Mouse (Mus musculus) heart, embryonic 12.5 days (tissue): Measurements from ENCODE around the gene Snapc5. TPM values are rescaled to one million over a fixed set of nuclear protein-coding genes. Genes with fewer than 3 reads are reported as not detected.
"Not testable (repeated sequence)": the region's sequence is repeated elsewhere in the genome, so short reads cannot be mapped to it uniquely, and the experiment has no call there.

Experiments
- ATAC-seq: fragments of 200-750 bp; cut with Nextera tagmentation; 2 replicates; pipeline ENCODE4 v1.8.0; 2017; ENCODE audit warnings: moderate TSS enrichment, moderate library complexity; ENCODE audit not compliant: insufficient number of reproducible peaks, low FRiP score
- H3K27ac ChIP-seq: fragments of 300-500 bp; sonication (generic); 2 replicates; pipeline ENCODE4 v1.5.1; 2016; ENCODE audit warnings: mild to moderate bottlenecking, moderate library complexity; ENCODE audit not compliant: poor library complexity, severe bottlenecking
- H3K27me3 ChIP-seq: fragments of 300-500 bp; sonication (generic); replicated peaks from 2 replicates; pipeline ENCODE4 v1.6.1; 2016; ENCODE audit warnings: mild to moderate bottlenecking, moderate library complexity
- H3K36me3 ChIP-seq: fragments of 300-500 bp; sonication (generic); 2 replicates; pipeline ENCODE4 v1.6.1; 2016; ENCODE audit warnings: mild to moderate bottlenecking, moderate library complexity
- H3K4me1 ChIP-seq: fragments of 300-500 bp; sonication (generic); replicated peaks from 2 replicates; pipeline ENCODE4 v1.6.1; 2016; ENCODE audit warnings: mild to moderate bottlenecking
- H3K4me2 ChIP-seq: fragments of 300-500 bp; sonication (generic); 2 replicates; pipeline ENCODE4 v1.6.1; 2016; ENCODE audit warnings: mild to moderate bottlenecking, moderate library complexity
- H3K4me3 ChIP-seq: fragments of 300-500 bp; sonication (generic); 2 replicates; pipeline ENCODE4 v1.5.1; 2016; ENCODE audit warnings: mild to moderate bottlenecking
- H3K9ac ChIP-seq: fragments of 300-500 bp; sonication (generic); 2 replicates; pipeline ENCODE4 v1.6.1; 2016; ENCODE audit warnings: mild to moderate bottlenecking, moderate library complexity
- H3K9me3 ChIP-seq: fragments of 300-500 bp; sonication (generic); replicated peaks from 2 replicates; pipeline ENCODE4 v1.6.1; 2016; ENCODE audit warnings: mild to moderate bottlenecking, moderate library complexity
- WGBS: fragments of 180-500 bp; shearing (Covaris S2); methylation state at CpG from one replicate; pipeline ENCODE4 v1.1.7; 2016; 5-methylcytosine and 5-hydroxymethylcytosine counted together
- polyA plus RNA-seq: library from polyadenylated mRNA; unstranded; fragments of >200 nt; fragmentation: Nextera tagmentation; extraction: Ambion mirVana; gene quantifications from 2 replicates; pipeline ENCODE4 v1.2.1, GENCODE M21; 2016

Gene Snapc5
- polyA plus RNA-seq, 1 experiment from 2014 or later, result 21.9 TPM

DNA sequence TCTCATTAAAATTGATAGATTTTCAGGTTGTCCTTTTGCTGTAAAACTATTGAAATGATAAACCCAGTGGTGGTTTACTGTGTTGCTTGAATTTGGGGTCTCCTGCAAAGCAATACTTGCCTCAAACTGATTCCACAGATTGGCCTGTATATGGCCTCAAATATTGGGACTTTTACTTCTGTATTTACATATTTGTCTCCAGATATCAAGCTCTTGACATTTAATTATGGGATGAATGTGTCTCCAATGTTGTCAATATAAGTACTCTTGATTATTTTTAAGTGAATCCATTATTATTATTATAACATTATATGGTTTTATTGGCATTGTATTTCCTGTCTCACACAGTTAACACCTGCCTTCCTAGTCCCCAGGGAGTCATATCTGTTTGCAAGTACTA lies 4.7 kb upstream of the Snapc5 start:
- peak overlapping the region; percentile 99 for H3K4me3 ChIP-seq
- peak overlapping the region; percentile 80 for H3K4me2 ChIP-seq
- ATAC-seq, result no peak
- H3K27me3 ChIP-seq, result no peaks in the 10 kb centered on the region
- H3K36me3 ChIP-seq, result peaks cover 41% of the 10 kb centered on the region
- peaks cover 20% of the 10 kb centered on the region for H3K4me1 ChIP-seq
- H3K9ac ChIP-seq, result peak overlapping the region; percentile 87
- H3K9me3 ChIP-seq, result no peaks in the 10 kb centered on the region
- H3K27ac ChIP-seq, result no peak overlapping the region

DNA sequence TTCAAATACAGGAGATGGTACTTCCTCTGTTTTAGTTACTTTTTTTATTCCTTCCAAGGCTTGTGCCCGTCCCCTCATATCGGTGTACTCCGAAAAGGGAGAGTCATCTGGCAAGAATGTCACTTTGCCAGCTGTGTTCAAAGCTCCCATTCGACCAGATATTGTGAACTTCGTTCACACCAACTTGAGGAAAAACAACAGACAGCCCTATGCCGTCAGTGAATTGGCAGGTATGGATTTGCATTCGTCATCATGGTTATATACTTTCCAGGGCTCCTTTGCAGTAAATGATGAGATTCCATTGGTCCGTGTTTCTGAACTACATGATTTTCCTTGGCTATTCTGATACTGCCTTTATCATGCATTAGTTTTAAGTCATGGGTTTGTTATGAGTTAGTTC lies 4.3 kb upstream of the Snapc5 start:
- no peak for ATAC-seq
- WGBS, result 57% methylated on average over 8 of the region's 8 CpGs
- peaks cover 21% of the 10 kb centered on the region for H3K4me1 ChIP-seq
- no peaks in the 10 kb centered on the region for H3K27me3 ChIP-seq
- H3K9ac ChIP-seq, result peak overlapping the region; percentile 47
- H3K4me3 ChIP-seq, result peak overlapping the region; percentile 23
- no peaks in the 10 kb centered on the region for H3K9me3 ChIP-seq
- peak overlapping the region; percentile 47 for H3K4me2 ChIP-seq
- no peak overlapping the region for H3K27ac ChIP-seq
- peaks cover 41% of the 10 kb centered on the region for H3K36me3 ChIP-seq

DNA sequence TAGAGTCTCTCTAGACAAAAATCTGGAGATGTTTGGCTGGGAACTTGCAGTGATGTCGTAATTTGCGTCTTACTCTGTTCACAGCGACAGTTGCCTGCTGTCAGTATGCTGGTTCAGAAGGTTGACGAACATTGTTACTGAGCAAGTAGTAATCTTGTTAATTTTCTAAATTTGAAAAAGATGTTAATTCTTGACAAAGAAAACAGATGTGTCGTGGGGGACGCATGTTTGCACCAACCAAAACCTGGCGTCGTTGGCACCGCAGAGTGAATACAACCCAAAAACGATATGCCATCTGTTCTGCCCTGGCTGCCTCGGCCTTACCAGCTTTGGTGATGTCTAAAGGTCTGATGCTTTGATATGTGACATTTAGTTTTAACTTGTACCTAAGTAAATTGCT lies 3.7 kb upstream of the Snapc5 start:
- Histone ChIP-seq H3K27me3 (no peaks in the 10 kb centered on the region), H3K9ac (no peak overlapping the region), H3K27ac (no peak overlapping the region), H3K9me3 (no peaks in the 10 kb centered on the region), H3K4me3 (no peak overlapping the region), H3K4me1 (peaks cover 26% of the 10 kb centered on the region), H3K4me2 (no peak overlapping the region), H3K36me3 (peaks cover 42% of the 10 kb centered on the region)
- WGBS, result 93% methylated on average over 11 of the region's 11 CpGs
- ATAC-seq, result no peak

DNA sequence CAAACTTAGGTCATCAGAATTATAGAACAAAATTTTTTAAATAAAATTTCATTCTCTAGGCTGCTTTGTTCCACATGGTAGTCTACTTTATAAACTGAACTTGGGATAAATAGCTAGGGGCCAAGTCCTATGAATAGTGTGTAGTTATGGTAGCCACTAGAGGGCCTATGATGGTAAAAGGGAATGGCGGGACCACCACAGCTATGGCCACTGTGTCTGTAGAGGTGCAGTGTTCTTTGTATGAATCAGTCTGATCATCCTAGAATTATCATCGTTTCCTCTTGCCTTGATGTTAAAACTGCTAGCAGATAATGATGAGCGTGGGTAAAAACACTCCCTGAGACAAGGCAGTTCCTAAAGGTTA lies 482 bp upstream of the Snapc5 start:
- ATAC-seq, result peak; percentile 44; the same call in 1 of the 2 replicates
- no peaks in the 10 kb centered on the region for H3K9me3 ChIP-seq
- peak overlapping the region; percentile 60 for H3K27ac ChIP-seq
- H3K4me3 ChIP-seq, result peak overlapping the region; percentile 72
- peaks cover 14% of the 10 kb centered on the region for H3K4me1 ChIP-seq
- 32% methylated on average over 3 of the region's 3 CpGs for WGBS
- H3K27me3 ChIP-seq, result no peaks in the 10 kb centered on the region
- peaks cover 65% of the 10 kb centered on the region for H3K36me3 ChIP-seq
- peak overlapping the region; percentile 68 for H3K4me2 ChIP-seq
- H3K9ac ChIP-seq, result peak overlapping the region; percentile 73; the same call in 1 of the 2 replicates

DNA sequence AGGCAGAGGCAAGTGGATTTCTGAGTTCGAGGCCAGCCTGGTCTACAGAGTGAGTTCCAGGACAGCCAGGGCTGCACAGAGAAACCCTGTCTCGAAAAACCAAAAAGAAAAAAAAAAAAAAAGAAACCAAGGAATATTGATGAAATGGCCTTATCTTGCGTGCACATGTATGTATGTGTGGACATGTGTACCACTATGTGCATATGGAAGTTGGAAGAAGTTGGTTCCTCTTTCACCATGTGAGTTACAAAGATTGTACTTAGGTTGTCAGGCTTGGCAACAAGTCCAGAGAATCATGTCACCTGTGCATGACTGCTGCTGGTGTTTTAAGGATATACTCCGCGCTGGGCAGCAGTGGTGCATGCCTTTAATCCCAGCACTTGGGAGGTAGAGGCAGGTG lies 4.2 kb downstream of the Snapc5 start:
- H3K4me1 ChIP-seq, H3K27ac ChIP-seq, ATAC-seq, H3K4me2 ChIP-seq, H3K9ac ChIP-seq, H3K27me3 ChIP-seq, H3K9me3 ChIP-seq, H3K4me3 ChIP-seq: not testable (repeated sequence)
- 87% methylated on average over 5 of the region's 5 CpGs for WGBS
- H3K36me3 ChIP-seq, result peaks cover 66% of the 10 kb centered on the region

DNA sequence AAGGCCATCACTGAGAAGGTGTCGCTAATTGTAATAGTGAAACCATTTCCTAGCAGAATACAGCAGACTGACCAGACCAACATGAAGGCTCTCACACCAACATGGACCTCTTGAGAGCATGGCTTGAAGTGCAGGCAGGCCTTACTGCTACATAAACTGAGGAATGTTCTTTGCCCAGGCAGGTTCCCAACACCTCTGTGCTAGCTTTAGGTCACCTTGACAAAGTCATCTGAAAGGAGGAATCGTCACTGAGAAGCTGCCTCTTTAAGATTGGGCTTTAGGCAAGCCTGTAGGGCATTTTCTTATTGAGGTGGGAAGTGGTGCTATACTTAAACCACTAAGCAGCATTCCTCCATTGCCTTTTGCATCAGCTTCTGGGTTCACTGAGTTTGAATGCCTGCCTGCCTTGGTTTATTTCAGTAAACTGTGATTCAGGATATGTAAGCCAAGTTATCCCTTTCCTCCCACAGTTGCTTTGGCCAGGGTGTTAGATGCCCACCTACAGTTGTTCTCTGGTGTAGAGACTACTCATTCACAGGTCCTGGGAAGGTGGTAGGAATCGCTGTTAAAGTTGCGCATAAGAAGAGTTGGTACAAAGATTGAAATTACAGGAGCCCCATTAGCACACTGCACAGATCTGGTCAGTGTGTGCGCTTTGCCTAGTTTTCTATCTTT lies 5.2 kb downstream of the Snapc5 start:
- H3K4me2 ChIP-seq, result no peak overlapping the region
- H3K9me3 ChIP-seq, result no peaks in the 10 kb centered on the region
- H3K27ac ChIP-seq, result no peak overlapping the region
- H3K4me1 ChIP-seq, result peaks cover 6% of the 10 kb centered on the region
- 88% methylated on average over 5 of the region's 5 CpGs for WGBS
- ATAC-seq, result no peak
- no peak overlapping the region for H3K4me3 ChIP-seq
- H3K36me3 ChIP-seq, result peaks cover 72% of the 10 kb centered on the region
- H3K9ac ChIP-seq, result no peak overlapping the region
- no peaks in the 10 kb centered on the region for H3K27me3 ChIP-seq

DNA sequence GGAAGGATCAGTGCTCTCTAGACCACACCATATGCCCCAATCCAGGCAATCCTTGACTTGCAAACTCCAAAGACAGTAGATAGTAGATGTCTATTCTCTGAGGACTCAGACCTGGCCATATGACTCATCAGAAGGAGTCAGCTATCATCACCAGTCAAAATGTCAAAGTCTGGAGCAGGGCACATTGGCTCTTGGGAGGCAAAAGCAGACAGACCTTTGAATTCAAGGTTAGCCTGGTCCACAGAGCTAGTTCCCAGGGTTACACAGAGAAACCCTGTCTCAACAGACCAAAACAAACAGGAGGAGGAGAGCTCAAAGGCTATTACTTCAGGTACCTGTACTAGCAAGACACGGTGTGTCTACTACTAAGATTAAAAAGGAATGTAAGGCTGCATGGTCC lies 14.8 kb downstream of the Snapc5 start:
- H3K4me3 ChIP-seq, result no peak overlapping the region
- no peaks in the 10 kb centered on the region for H3K9me3 ChIP-seq
- no peak for ATAC-seq
- H3K4me2 ChIP-seq, result no peak overlapping the region
- H3K36me3 ChIP-seq, result peaks cover 59% of the 10 kb centered on the region
- no peak overlapping the region for H3K9ac ChIP-seq
- H3K27me3 ChIP-seq, result no peaks in the 10 kb centered on the region
- H3K27ac ChIP-seq, result no peak overlapping the region
- H3K4me1 ChIP-seq, result 0 out of 2 replicates have a peak, but pooled peaks cover 6% of the 10 kb centered on the region
- 94% methylated on average over 1 of the region's 1 CpGs for WGBS

DNA sequence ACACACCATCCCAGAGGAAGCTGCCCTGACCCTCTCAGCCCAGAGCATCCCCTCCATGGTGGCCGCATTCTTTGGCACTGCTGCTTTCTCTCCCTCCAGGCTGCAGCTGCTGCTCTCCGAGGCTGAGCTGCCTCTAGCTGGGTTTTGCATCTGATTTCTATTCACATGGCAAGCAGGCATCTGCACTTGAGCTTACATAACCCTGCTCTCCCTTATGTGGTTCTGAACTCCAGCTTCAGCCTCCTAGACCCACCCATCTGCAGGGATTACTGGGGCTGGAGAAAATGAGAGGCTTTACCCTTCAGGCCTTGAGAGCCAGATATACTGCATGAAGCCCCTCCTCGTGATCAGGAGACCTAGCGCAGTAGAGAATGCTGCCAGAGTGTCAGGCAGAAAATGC lies 16.5 kb downstream of the Snapc5 start:
- no peaks in the 10 kb centered on the region for H3K9me3 ChIP-seq
- no peak overlapping the region for H3K4me3 ChIP-seq
- no peak for ATAC-seq
- 53% methylated on average over 4 of the region's 4 CpGs for WGBS
- no peak overlapping the region for H3K9ac ChIP-seq
- H3K27ac ChIP-seq, result no peak overlapping the region
- no peaks in the 10 kb centered on the region for H3K27me3 ChIP-seq
- no peak overlapping the region for H3K4me2 ChIP-seq
- 0 out of 2 replicates have a peak, but pooled peaks cover 6% of the 10 kb centered on the region for H3K4me1 ChIP-seq
- peaks cover 50% of the 10 kb centered on the region for H3K36me3 ChIP-seq

DNA sequence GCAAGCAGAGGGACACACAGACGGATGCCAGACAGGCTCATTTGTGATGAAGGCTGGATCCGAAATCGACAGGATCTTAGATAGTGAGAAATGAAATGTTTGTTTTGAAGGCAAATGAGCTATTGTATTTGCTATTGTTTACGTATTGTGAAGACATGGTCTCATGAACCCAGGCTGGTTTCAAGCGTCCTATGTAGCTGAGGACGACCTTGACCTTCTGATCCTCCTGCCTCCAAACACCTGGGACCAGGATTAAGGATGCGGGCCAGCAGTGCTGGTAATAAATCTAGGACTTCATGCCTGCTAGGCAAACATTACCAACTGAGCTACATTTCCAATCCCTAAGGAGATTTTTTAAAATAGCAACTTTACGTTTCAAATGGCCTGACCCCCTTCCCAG lies 18.4 kb downstream of the Snapc5 start:
- ATAC-seq, result no peak
- 92% methylated on average over 8 of the region's 8 CpGs for WGBS

DNA sequence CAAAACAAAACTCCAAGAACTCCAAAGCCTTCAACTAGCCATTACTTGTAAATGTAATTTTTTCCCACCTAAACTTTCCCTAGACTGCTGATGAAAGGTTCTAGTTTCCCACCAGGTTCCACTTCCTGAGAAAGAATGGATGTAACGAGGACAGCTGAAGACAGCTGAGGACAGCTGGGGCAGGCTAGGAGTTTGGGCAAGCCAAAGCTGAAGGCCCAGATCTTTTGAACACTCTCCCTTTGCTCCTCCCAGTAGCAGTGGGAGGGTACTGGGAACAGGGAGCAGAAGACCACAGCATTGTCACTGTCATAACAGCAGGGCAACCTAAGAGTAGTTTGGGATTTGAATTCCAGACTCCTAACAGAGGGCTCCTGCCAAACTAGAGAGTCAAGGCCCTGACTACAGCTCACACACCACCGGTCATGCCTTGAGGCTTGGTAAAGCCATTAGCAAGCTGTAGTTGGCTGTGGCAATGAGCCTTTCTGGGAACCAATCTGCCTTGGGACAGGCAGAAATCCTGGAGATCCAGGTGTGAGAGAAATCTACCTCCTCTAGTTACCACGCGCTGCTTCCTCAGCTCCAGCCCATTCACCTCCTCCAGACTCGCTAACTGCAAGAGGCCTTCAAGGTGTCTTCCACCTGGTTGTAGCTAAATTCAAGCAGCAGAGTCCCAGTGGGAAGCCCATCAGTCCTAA lies 19.1 kb downstream of the Snapc5 start:
- Histone ChIP-seq H3K4me1 (0 out of 2 replicates have a peak, but pooled peaks cover 6% of the 10 kb centered on the region), H3K4me3 (no peak overlapping the region), H3K4me2 (no peak overlapping the region), H3K27me3 (no peaks in the 10 kb centered on the region), H3K27ac (no peak overlapping the region), H3K9me3 (no peaks in the 10 kb centered on the region), H3K36me3 (peaks cover 46% of the 10 kb centered on the region), H3K9ac (no peak overlapping the region)
- ATAC-seq, result no peak
- 92% methylated on average over 5 of the region's 5 CpGs for WGBS

More for the DNA sequence above, 18.4 kb downstream of the Snapc5 start:
- H3K27ac ChIP-seq, result no peak overlapping the region
- H3K4me3 ChIP-seq, result no peak overlapping the region
- H3K36me3 ChIP-seq, result peaks cover 46% of the 10 kb centered on the region
- H3K27me3 ChIP-seq, result no peaks in the 10 kb centered on the region
- no peaks in the 10 kb centered on the region for H3K9me3 ChIP-seq
- H3K4me1 ChIP-seq, result 0 out of 2 replicates have a peak, but pooled peaks cover 6% of the 10 kb centered on the region
- no peak overlapping the region for H3K9ac ChIP-seq
- no peak overlapping the region for H3K4me2 ChIP-seq

DNA sequence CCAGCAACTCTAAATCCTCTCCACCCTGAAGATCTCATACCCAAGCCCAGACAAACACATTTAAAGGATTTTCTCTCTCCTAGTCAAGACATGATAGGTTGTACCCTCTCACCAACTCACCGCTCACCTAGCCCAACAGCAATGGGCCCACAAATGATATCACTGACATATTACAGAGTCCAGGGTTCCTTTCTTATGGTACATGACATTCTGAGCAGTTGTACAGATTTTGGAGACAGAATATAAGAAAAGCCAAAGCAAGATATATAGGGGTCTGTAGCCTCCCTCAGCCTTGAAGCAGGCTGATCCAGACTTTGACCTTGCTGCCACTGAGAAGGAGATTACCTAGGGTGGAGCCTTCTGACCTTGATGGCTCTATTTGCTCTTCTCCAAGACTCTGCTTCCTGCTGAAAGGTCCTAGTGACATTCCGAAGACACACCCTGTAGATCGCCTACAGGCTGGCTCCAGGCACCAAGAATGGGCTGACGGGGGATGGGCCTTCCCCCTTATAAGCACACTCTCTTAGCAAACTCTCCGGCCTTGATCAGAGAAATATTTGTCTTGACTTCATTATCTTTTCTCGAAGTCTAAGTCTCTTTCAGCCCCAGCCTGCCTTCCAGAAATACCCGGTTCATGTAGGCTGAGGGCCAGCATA lies 19.8 kb downstream of the Snapc5 start:
- not testable (repeated sequence) for H3K4me3 ChIP-seq, H3K27me3 ChIP-seq, H3K27ac ChIP-seq, H3K9me3 ChIP-seq, H3K4me2 ChIP-seq, H3K4me1 ChIP-seq, ATAC-seq, H3K9ac ChIP-seq
- 64% methylated on average over 7 of the region's 7 CpGs for WGBS
- H3K36me3 ChIP-seq, result peaks cover 46% of the 10 kb centered on the region
